Mouse (Mus musculus): ENCODE measurements around the gene Slc37a1. TPM values are rescaled to one million over a fixed set of nuclear protein-coding genes. Genes with fewer than 3 reads are reported as not detected.

Gene Slc37a1
- polyA plus RNA-seq, 1 experiment from 2014 or later: 5.5 TPM

DNA sequence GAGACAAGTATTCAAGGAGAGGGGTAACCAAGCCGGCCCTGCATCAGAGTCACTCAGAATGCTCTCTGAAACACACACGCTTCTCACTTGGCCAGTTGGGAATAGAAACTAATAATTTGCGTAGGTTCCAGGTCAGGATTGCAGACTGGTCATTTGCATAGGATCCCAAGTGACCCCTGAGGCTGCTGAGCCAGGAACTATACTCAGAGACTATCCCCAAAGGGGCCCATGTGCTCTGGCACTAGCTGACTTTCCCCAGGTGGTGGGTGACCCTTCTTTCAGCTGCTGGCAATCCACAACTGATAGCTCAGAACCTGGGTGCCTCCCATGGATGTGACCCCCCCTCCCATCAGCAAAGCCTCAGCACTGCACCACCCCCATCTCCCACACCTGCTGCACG is 27.4 kb upstream of the Slc37a1 start:
- Histone ChIP-seq H3K4me2 (no peak overlapping the region), H3K36me3 (no peaks in the 10 kb centered on the region), H3K4me1 (replicated peaks) (no peaks in the 10 kb centered on the region), H3K4me3 (no peak overlapping the region), H3K27ac (ENCODE audit: poor library complexity, severe bottlenecking) (no peak overlapping the region), H3K27me3 (replicated peaks) (0 out of 2 replicates have a peak, but pooled peaks cover 3% of the 10 kb centered on the region), H3K9me3 (replicated peaks) (no peaks in the 10 kb centered on the region; the same call in 1 of the 2 replicates), H3K9ac (no peak overlapping the region)
- no peak for ATAC-seq (ENCODE audit: insufficient number of reproducible peaks, low FRiP score)
- WGBS: 74% methylated on average over 4 of the region's 4 CpGs

DNA sequence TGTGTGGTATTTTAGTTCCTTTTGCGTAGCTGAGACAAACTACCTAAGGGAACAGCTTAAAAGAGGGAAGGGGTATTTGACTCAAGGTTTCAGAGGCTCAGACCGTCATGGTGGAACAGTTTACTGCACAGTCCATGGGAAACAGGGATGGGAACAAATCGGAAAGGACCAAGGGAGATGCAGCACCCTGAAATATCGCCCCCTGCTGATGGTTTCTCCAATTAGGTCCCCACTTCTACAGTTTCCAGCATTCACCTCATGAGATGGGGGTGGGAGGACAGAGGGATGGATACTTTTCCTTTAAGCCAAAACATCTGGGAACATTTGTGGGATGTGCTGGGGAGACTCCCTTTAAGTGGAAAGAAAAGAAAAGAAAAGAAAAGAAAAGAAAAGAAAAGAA is 26.8 kb upstream of the Slc37a1 start:
- Histone ChIP-seq H3K9me3 (replicated peaks) (no peaks in the 10 kb centered on the region; the same call in 1 of the 2 replicates), H3K4me3 (no peak overlapping the region), H3K4me2 (no peak overlapping the region), H3K36me3 (no peaks in the 10 kb centered on the region), H3K27ac (ENCODE audit: poor library complexity, severe bottlenecking) (no peak overlapping the region), H3K27me3 (replicated peaks) (no peaks in the 10 kb centered on the region), H3K9ac (no peak overlapping the region), H3K4me1 (replicated peaks) (no peaks in the 10 kb centered on the region)
- ATAC-seq (ENCODE audit: insufficient number of reproducible peaks, low FRiP score): no peak
- WGBS: 65% methylated on average over 4 of the region's 4 CpGs

- WGBS: 78% methylated on average over 7 of the region's 7 CpGs
- Histone ChIP-seq H3K27ac (ENCODE audit: poor library complexity, severe bottlenecking) (no peak overlapping the region), H3K4me2 (no peak overlapping the region), H3K4me1 (replicated peaks) (no peaks in the 10 kb centered on the region), H3K9me3 (replicated peaks) (no peaks in the 10 kb centered on the region; the same call in 1 of the 2 replicates), H3K36me3 (no peaks in the 10 kb centered on the region), H3K4me3 (no peak overlapping the region), H3K27me3 (replicated peaks) (no peaks in the 10 kb centered on the region), H3K9ac (no peak overlapping the region)
- ATAC-seq (ENCODE audit: insufficient number of reproducible peaks, low FRiP score): no peak
Measured at GRCm38 (mm10) chr17:31260430-31260829, 26.2 kb upstream of the Slc37a1 start.

DNA sequence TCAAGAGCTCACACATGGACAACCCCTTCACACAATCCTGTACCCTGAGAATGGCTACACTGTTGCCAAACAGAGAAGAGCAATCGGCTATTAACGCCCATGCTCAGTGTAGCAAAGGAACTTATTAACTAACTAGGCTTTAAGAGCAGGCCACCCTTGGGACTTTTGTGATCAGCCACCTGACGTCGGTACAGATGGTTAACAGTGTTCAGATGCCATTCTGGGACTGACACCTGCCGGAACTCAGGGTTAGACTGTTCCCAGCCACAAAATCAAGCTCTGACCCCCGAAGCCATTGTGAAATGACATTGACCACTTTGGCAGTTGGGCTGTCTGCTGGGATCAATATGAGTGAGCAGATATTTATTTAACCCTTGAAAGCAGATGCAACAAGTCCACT is 25.2 kb upstream of the Slc37a1 start:
- H3K4me3 ChIP-seq: no peak overlapping the region
- WGBS: 86% methylated on average over 6 of the region's 6 CpGs
- no peak for ATAC-seq (ENCODE audit: insufficient number of reproducible peaks, low FRiP score)
- no peaks in the 10 kb centered on the region for H3K4me1 ChIP-seq (replicated peaks)
- H3K4me2 ChIP-seq: no peak overlapping the region
- no peak overlapping the region for H3K9ac ChIP-seq
- H3K27ac ChIP-seq (ENCODE audit: poor library complexity, severe bottlenecking): no peak overlapping the region
- H3K9me3 ChIP-seq (replicated peaks): no peaks in the 10 kb centered on the region; the same call in 1 of the 2 replicates
- H3K27me3 ChIP-seq (replicated peaks): no peaks in the 10 kb centered on the region
- H3K36me3 ChIP-seq: no peaks in the 10 kb centered on the region

DNA sequence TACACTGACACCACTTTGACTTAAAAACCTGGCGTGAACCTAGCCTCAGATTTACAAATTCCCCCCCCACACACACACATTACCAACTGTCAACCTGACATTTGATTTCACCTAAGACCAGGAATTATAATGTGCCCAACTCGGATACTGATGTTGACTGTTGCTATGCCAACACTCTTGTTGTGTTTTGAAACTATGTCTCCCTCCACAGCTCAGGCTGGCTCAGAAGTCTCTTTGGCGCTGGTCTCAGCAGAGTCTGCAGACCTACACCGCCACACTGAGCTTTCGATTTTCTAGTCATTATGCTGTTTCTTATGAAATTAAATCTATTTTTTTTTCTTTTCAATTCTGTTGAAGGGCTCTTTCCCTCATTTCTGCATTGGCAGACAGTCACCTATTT is 23.9 kb upstream of the Slc37a1 start:
- Histone ChIP-seq H3K27me3 (replicated peaks) (no peaks in the 10 kb centered on the region), H3K4me3 (no peak overlapping the region), H3K4me1 (replicated peaks) (no peaks in the 10 kb centered on the region), H3K4me2 (no peak overlapping the region), H3K9me3 (replicated peaks) (no peaks in the 10 kb centered on the region; the same call in 1 of the 2 replicates), H3K27ac (ENCODE audit: poor library complexity, severe bottlenecking) (no peak overlapping the region), H3K36me3 (no peaks in the 10 kb centered on the region), H3K9ac (no peak overlapping the region)
- 57% methylated on average over 5 of the region's 5 CpGs for WGBS
- ATAC-seq (ENCODE audit: insufficient number of reproducible peaks, low FRiP score): no peak

DNA sequence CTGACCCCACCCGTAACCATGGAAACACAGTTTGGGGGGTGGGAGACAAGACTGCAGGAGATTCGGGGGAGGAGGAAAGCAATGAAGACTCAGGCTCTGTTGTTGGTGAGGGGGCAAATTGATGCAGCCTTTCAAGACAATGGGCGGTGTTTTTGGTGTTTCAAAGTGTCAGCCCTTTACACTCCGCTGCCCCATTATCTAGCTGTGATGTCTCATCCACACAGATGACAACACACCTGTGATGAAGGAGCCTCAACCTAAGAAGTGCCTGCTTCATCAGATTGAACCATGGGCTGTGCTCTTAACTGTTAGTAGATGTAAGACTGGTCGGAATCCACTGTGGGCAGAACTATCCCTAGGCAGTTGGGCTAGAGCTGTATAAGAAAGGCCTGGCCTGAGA is 22.8 kb upstream of the Slc37a1 start:
- Histone ChIP-seq H3K9ac (no peak overlapping the region), H3K4me2 (no peak overlapping the region), H3K27ac (ENCODE audit: poor library complexity, severe bottlenecking) (no peak overlapping the region), H3K4me1 (replicated peaks) (no peaks in the 10 kb centered on the region), H3K27me3 (replicated peaks) (no peaks in the 10 kb centered on the region), H3K4me3 (no peak overlapping the region), H3K36me3 (no peaks in the 10 kb centered on the region), H3K9me3 (replicated peaks) (no peaks in the 10 kb centered on the region; the same call in 1 of the 2 replicates)
- 90% methylated on average over 5 of the region's 5 CpGs for WGBS
- ATAC-seq (ENCODE audit: insufficient number of reproducible peaks, low FRiP score): no peak

DNA sequence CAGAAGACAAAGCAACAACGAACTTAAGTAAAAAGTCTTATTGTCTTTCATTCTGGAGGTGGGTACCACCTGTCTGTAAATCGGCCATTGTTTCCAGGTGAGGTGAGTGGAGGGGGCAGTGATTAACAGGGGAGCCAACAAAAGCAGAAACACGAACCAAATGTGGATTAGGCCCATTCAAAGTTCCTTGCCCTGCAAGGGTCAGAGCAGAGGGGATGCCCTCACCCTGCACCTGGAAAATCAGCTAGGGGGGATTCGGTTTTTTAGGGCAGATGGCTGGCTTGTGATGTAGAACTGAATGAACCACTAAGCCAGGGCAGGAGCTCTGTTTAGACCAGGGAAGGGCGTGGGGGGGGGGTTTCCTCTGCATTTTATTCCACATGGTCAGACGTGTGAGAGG is 22.2 kb upstream of the Slc37a1 start:
- no peak overlapping the region for H3K4me3 ChIP-seq
- no peaks in the 10 kb centered on the region for H3K36me3 ChIP-seq
- WGBS: 62% methylated on average over 6 of the region's 6 CpGs
- no peak overlapping the region for H3K9ac ChIP-seq
- no peaks in the 10 kb centered on the region; the same call in 1 of the 2 replicates for H3K9me3 ChIP-seq (replicated peaks)
- no peak for ATAC-seq (ENCODE audit: insufficient number of reproducible peaks, low FRiP score)
- no peak overlapping the region for H3K27ac ChIP-seq (ENCODE audit: poor library complexity, severe bottlenecking)
- no peak overlapping the region for H3K4me2 ChIP-seq
- no peaks in the 10 kb centered on the region for H3K4me1 ChIP-seq (replicated peaks)
- no peaks in the 10 kb centered on the region for H3K27me3 ChIP-seq (replicated peaks)

DNA sequence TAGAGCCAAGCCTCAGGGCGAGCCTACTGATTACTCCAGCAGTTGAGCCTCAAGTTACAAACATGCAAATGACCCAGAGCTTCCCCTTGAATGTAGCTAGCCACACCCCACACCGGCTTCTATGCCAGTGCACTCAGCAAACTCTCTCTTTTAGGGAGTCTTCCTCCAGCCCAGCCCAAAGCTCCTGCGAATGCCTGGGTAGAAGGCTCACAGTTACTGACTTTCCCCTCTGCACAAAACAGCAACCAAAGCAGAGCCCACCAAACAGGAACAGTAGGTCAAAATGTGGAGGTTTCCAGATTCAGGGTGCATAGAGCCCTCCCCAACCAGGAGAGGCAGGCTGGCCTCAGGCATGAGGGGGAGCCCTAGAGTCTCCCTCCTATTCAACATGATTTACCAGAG is 21.4 kb upstream of the Slc37a1 start:
- Histone ChIP-seq H3K9ac (no peak overlapping the region), H3K9me3 (replicated peaks) (no peaks in the 10 kb centered on the region; the same call in 1 of the 2 replicates), H3K27me3 (replicated peaks) (no peaks in the 10 kb centered on the region), H3K4me1 (replicated peaks) (no peaks in the 10 kb centered on the region), H3K27ac (ENCODE audit: poor library complexity, severe bottlenecking) (no peak overlapping the region), H3K4me3 (no peak overlapping the region), H3K36me3 (no peaks in the 10 kb centered on the region), H3K4me2 (no peak overlapping the region)
- ATAC-seq (ENCODE audit: insufficient number of reproducible peaks, low FRiP score): no peak
- 18% methylated on average over 3 of the region's 3 CpGs for WGBS

GRCm38 (mm10) chr17:31265831-31266230 is 20.8 kb upstream of the Slc37a1 start:
- no peak for ATAC-seq (ENCODE audit: insufficient number of reproducible peaks, low FRiP score)
- H3K4me3 ChIP-seq: no peak overlapping the region

GRCm38 (mm10) chr17:31266321-31266950 is 20.2 kb upstream of the Slc37a1 start:
- Histone ChIP-seq H3K9me3 (replicated peaks) (no peaks in the 10 kb centered on the region; the same call in 1 of the 2 replicates), H3K4me2 (no peak overlapping the region), H3K4me3 (no peak overlapping the region), H3K27ac (ENCODE audit: poor library complexity, severe bottlenecking) (no peak overlapping the region), H3K36me3 (no peaks in the 10 kb centered on the region), H3K4me1 (replicated peaks) (peaks cover 9% of the 10 kb centered on the region), H3K9ac (no peak overlapping the region), H3K27me3 (replicated peaks) (no peaks in the 10 kb centered on the region)
- 83% methylated on average over 7 of the region's 7 CpGs for WGBS
- no peak for ATAC-seq (ENCODE audit: insufficient number of reproducible peaks, low FRiP score)

More at GRCm38 (mm10) chr17:31265831-31266230, 20.8 kb upstream of the Slc37a1 start:
- Histone ChIP-seq H3K9me3 (replicated peaks) (no peaks in the 10 kb centered on the region; the same call in 1 of the 2 replicates), H3K27ac (ENCODE audit: poor library complexity, severe bottlenecking) (no peak overlapping the region), H3K4me2 (no peak overlapping the region), H3K27me3 (replicated peaks) (no peaks in the 10 kb centered on the region), H3K9ac (no peak overlapping the region), H3K36me3 (no peaks in the 10 kb centered on the region), H3K4me1 (replicated peaks) (peaks cover 3% of the 10 kb centered on the region)
- WGBS: 86% methylated on average over 9 of the region's 9 CpGs

- H3K4me1 ChIP-seq (replicated peaks): peaks cover 10% of the 10 kb centered on the region
- no peaks in the 10 kb centered on the region for H3K36me3 ChIP-seq
- no peak overlapping the region for H3K27ac ChIP-seq (ENCODE audit: poor library complexity, severe bottlenecking)
- no peak for ATAC-seq (ENCODE audit: insufficient number of reproducible peaks, low FRiP score)
- no peak overlapping the region for H3K4me2 ChIP-seq
- no peak overlapping the region for H3K4me3 ChIP-seq
- no peaks in the 10 kb centered on the region; the same call in 1 of the 2 replicates for H3K9me3 ChIP-seq (replicated peaks)
- WGBS: 72% methylated on average over 4 of the region's 4 CpGs
- H3K27me3 ChIP-seq (replicated peaks): no peaks in the 10 kb centered on the region
- H3K9ac ChIP-seq: no peak overlapping the region
Measured at GRCm38 (mm10) chr17:31267138-31267537, 19.5 kb upstream of the Slc37a1 start.

DNA sequence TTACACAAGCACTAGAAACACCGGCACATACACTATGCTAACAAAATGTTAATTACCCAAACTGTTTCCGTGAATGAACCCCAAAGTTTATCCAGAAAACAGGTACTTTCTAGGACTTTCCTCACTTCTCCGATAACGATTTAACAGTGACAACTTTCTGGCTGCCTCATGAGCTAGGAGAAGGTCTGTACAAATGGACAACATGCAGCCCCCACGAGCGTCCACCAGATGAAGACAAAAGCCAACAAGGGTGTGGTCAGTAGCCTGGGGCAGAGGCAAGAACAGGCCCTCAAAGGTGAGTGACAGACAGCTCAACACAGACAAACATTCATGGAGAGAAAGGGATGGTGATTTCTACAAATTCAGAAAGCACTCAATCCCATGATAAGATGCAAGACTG is 19.0 kb upstream of the Slc37a1 start:
- 81% methylated on average over 6 of the region's 6 CpGs for WGBS
- ATAC-seq (ENCODE audit: insufficient number of reproducible peaks, low FRiP score): no peak

More for the DNA sequence above, 19.0 kb upstream of the Slc37a1 start:
- H3K4me1 ChIP-seq (replicated peaks): peaks cover 10% of the 10 kb centered on the region
- no peak overlapping the region for H3K9ac ChIP-seq
- H3K36me3 ChIP-seq: no peaks in the 10 kb centered on the region
- H3K4me2 ChIP-seq: no peak overlapping the region
- no peak overlapping the region for H3K4me3 ChIP-seq
- H3K27me3 ChIP-seq (replicated peaks): no peaks in the 10 kb centered on the region
- H3K9me3 ChIP-seq (replicated peaks): no peaks in the 10 kb centered on the region; the same call in 1 of the 2 replicates
- no peak overlapping the region for H3K27ac ChIP-seq (ENCODE audit: poor library complexity, severe bottlenecking)
